8 mouse cellular contexts compared by ENCODE assay signal in the genomic region with DNA sequence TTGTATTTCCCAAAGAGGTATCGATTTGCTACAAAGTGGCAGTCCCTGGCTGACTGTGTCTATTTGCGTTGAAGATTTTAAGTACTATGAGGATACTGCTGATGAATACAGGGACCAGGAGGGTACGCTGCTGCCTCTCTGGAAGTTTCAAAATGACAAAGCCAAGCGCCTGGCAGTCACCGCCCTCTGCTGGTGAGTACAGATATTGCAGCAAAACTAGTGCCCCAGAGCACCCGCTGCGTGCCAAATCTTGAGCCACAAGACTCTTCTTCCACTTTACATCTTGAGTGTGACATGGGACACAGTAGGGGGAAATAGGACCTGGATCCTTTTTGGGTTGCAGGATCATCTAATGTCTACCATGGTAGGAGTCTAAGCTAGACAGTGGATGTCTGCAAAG. TPM values are rescaled to one million over a fixed set of nuclear protein-coding genes. Genes with fewer than 3 reads are reported as not detected.
DNase-seq lines count a peak whose midpoint lies in the region; ATAC-seq lines count a peak whose summit lies in the region.
"Had no signal": no experiment of that assay in that cellular context is flagged by ENCODE, and none has a peak within 500 bp of the region (broad histone marks: within the 10 kb centered on the region; RNA-seq: fewer than 3 reads in every experiment).

No protein-coding gene starts in this region.

- 9% methylated on average over 7 of the region's 7 CpGs for WGBS in hindbrain, embryonic 12.5 days
- 9% methylated on average over 7 of the region's 7 CpGs for WGBS in midbrain, embryonic 10.5 days

- 0 out of 2 replicates have a peak, but pooled peaks have one; percentile 57 for ATAC-seq in erythroblast, adult 5-6 weeks (replicated peaks; ENCODE audit: low FRiP score, poor library complexity, severe bottlenecking)
- no peak for ATAC-seq in hindbrain, embryonic 12.5 days (ENCODE audit: low FRiP score)

- peak; percentile 18 for DNase-seq in MEL-GATA-1-ER (ENCODE audit: extremely low read depth, low read depth)
- peak; percentile 92 for DNase-seq in brain, adult 2 months (ENCODE audit: low read depth, low spot score)
- DNase-seq in left cerebral cortex, adult 11 months (ENCODE audit: low spot score), result peak; percentile 69
- DNase-seq in midbrain, embryonic 10.5 days (ENCODE audit: low spot score), result peak; percentile 80
- peak; percentile 72 to 73 for DNase-seq in right cerebral cortex, postnatal 36 days (ENCODE audit: low spot score in 2 of 2)

- peak overlapping the region; percentile 53; the same call in 1 of the 2 replicates for H3K27ac ChIP-seq in hindbrain, embryonic 12.5 days
- no peak overlapping the region for H3K27ac ChIP-seq in midbrain, embryonic 10.5 days (replicated peaks)
- H3K27ac ChIP-seq: macrophage had no signal

- no peak overlapping the region for H3K4me3 ChIP-seq in hindbrain, embryonic 12.5 days
- no peak overlapping the region for H3K4me3 ChIP-seq in midbrain, embryonic 10.5 days

- no peaks in the 10 kb centered on the region for H3K9me3 ChIP-seq in hindbrain, embryonic 12.5 days (replicated peaks)
- no peaks in the 10 kb centered on the region for H3K9me3 ChIP-seq in midbrain, embryonic 10.5 days (replicated peaks)

- H3K27me3 ChIP-seq in hindbrain, embryonic 12.5 days, result peaks cover 5% of the 10 kb centered on the region
- H3K27me3 ChIP-seq in midbrain, embryonic 10.5 days (ENCODE audit: low read depth, poor library complexity, severe bottlenecking), result peaks cover 57% of the 10 kb centered on the region

- H3K4me1 ChIP-seq in hindbrain, embryonic 12.5 days, result peaks cover 52% of the 10 kb centered on the region
- peaks cover 63% of the 10 kb centered on the region for H3K4me1 ChIP-seq in midbrain, embryonic 10.5 days

- no peaks in the 10 kb centered on the region for H3K36me3 ChIP-seq in hindbrain, embryonic 12.5 days
- H3K36me3 ChIP-seq in midbrain, embryonic 10.5 days, result no peaks in the 10 kb centered on the region

- no peak overlapping the region for H3K4me2 ChIP-seq in hindbrain, embryonic 12.5 days (replicated peaks)

- H3K9ac ChIP-seq in hindbrain, embryonic 12.5 days, result no peak overlapping the region

RNA-seq across cellular contexts. Expression of gene Enho, which starts 26.0 kb away (rescaled TPM):
- not detected in 2 replicates for total RNA-seq in erythroblast, adult 5-6 weeks (2015; ENCODE audit: low replicate concordance)
- not detected in 2 replicates for total RNA-seq in erythroblast, adult 5-6 weeks (2017; ENCODE audit: low replicate concordance)
- 73.6 and 78.6 TPM in 2 replicates for polyA plus RNA-seq in hindbrain, embryonic 12.5 days (2016; fragmentation: Nextera tagmentation; extraction: Ambion mirVana)
- polyA plus RNA-seq in midbrain, embryonic 10.5 days (2016; fragmentation: Nextera tagmentation; extraction: Ambion mirVana), result 23.2 and 31.4 TPM in 2 replicates

RNA-seq across cellular contexts. Expression of gene Dnaic1, which starts 44.6 kb away (rescaled TPM):
- not detected in 2 replicates for total RNA-seq in erythroblast, adult 5-6 weeks (2015; ENCODE audit: low replicate concordance)
- total RNA-seq in erythroblast, adult 5-6 weeks (2017; ENCODE audit: low replicate concordance), result not detected in 2 replicates
- 2.3 and 2.8 TPM in 2 replicates for polyA plus RNA-seq in hindbrain, embryonic 12.5 days (2016; fragmentation: Nextera tagmentation; extraction: Ambion mirVana)
- 1.6 and 2.2 TPM in 2 replicates for polyA plus RNA-seq in midbrain, embryonic 10.5 days (2016; fragmentation: Nextera tagmentation; extraction: Ambion mirVana)

RNA-seq across cellular contexts. Expression of gene Fam219a, which starts 44.8 kb away (rescaled TPM):
- 1.5 TPM in 2 replicates for total RNA-seq in erythroblast, adult 5-6 weeks (2015; ENCODE audit: low replicate concordance)
- 0.26 and 1.3 TPM in 2 replicates for total RNA-seq in erythroblast, adult 5-6 weeks (2017; ENCODE audit: low replicate concordance)
- polyA plus RNA-seq in hindbrain, embryonic 12.5 days (2016; fragmentation: Nextera tagmentation; extraction: Ambion mirVana), result 12.5 and 15.3 TPM in 2 replicates
- polyA plus RNA-seq in midbrain, embryonic 10.5 days (2016; fragmentation: Nextera tagmentation; extraction: Ambion mirVana), result 4.1 and 5.7 TPM in 2 replicates

Comparison
In these comparisons a context has a peak if more than half of its experiments do, and no peak if none do; other contexts are left out.
1. DNase-seq: peak in every context shown above with its lines; median percentile 92 in brain, adult 2 months; 80 in midbrain, embryonic 10.5 days; 72 in right cerebral cortex, postnatal 36 days; 69 in left cerebral cortex, adult 11 months; 18 in MEL-GATA-1-ER.